Comparison of ENCODE assay signal across 8 mouse cellular contexts in the genomic region with DNA sequence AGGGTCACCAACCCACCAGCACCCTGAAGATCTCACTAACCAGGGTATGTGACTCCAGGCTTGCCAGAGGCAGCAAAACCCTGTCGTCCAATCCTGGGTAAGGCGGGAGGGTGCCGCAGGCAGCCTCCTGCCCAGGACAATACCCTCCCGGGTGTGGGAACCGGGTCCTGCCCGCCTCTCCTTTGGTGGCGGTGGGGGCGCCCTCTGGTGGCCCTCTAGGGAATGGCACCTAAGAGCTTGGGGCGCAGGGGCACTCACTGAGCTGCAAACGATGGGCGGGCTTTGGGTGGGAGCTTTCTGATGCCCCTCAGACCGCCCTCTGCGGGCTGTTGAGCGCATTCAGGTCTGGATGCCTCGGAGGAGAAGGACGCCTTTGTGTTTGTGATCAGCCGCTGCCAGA. TPM values are rescaled to one million over a fixed set of nuclear protein-coding genes. Genes with fewer than 3 reads are reported as not detected.
DNase-seq lines count a peak whose midpoint lies in the region; ATAC-seq and TF ChIP-seq lines count a peak whose summit lies in the region.

No protein-coding gene starts in this region.

- DNase-seq in Patski (ENCODE audit: low read depth, low spot score): no peak
- DNase-seq in cerebellum, adult 2 months: peak; percentile 84 to 92
- peak; percentile 94 for DNase-seq in forebrain, postnatal 0 days
- peak; percentile 95 for DNase-seq in hindbrain, embryonic 10.5 days (ENCODE audit: low spot score)
- DNase-seq in layer of hippocampus, postnatal 14 days (ENCODE audit: low spot score in 2 of 2): peak; percentile 88 to 89
- peak; percentile 85 for DNase-seq in lung, postnatal 14 days
- DNase-seq in retina, postnatal 1 day: peak; percentile 95
- DNase-seq in thymus, postnatal 4 days: peak; percentile 96

- peaks cover 42% of the 10 kb centered on the region for H3K27me3 ChIP-seq in Patski
- no peaks in the 10 kb centered on the region for H3K27me3 ChIP-seq in cerebellum, adult 2 months (ENCODE audit: control insufficient read depth, insufficient read depth, low read length)
- no peaks in the 10 kb centered on the region for H3K27me3 ChIP-seq in forebrain, postnatal 0 days (ENCODE audit: insufficient read depth, low read length)
- H3K27me3 ChIP-seq in hindbrain, embryonic 10.5 days (ENCODE audit: insufficient read depth, poor library complexity, severe bottlenecking): peaks cover 68% of the 10 kb centered on the region

- no peak for TF ChIP-seq CTCF in Patski (IDR thresholded peaks at IDR 0.05)
- peak; percentile 74 for TF ChIP-seq CTCF in cerebellum, adult 2 months (IDR thresholded peaks at IDR 0.05; ENCODE audit: borderline replicate concordance, insufficient read depth, low read depth, low read length)
- peak; percentile 95 for TF ChIP-seq CTCF in forebrain, postnatal 0 days (IDR thresholded peaks at IDR 0.05; ENCODE audit: low read depth)

- H3K4me3 ChIP-seq in cerebellum, adult 2 months (replicated peaks; ENCODE audit: insufficient read depth, low read depth, low read length): peak overlapping the region; percentile 91
- peak overlapping the region; percentile 71 for H3K4me3 ChIP-seq in forebrain, postnatal 0 days (ENCODE audit: low read depth, low read length)
- H3K4me3 ChIP-seq in hindbrain, embryonic 10.5 days: peak overlapping the region; percentile 73

- 2% methylated on average over 17 of the region's 17 CpGs for WGBS in cerebellum, adult 2 months
- WGBS in forebrain, postnatal 0 days: 0% methylated on average over 17 of the region's 17 CpGs
- WGBS in hindbrain, embryonic 10.5 days: 1% methylated on average over 17 of the region's 17 CpGs

- peak; percentile 33 for ATAC-seq in Patski
- ATAC-seq in forebrain, postnatal 0 days: peak; percentile 58

- POLR2A ChIA-PET in Patski (lab: Charles Lee): no interaction called here

- no peak for TF ChIP-seq POLR2A in cerebellum, adult 2 months (IDR thresholded peaks at IDR 0.05; ENCODE audit: borderline replicate concordance, insufficient read depth, low read length)

- H3K9me3 ChIP-seq in forebrain, postnatal 0 days (ENCODE audit: low read length): no peaks in the 10 kb centered on the region
- no peaks in the 10 kb centered on the region for H3K9me3 ChIP-seq in hindbrain, embryonic 10.5 days

- H3K4me1 ChIP-seq in cerebellum, adult 2 months (ENCODE audit: control insufficient read depth, insufficient read depth, low read length): peaks cover 19% of the 10 kb centered on the region; the same call in 1 of the 2 replicates
- H3K4me1 ChIP-seq in forebrain, postnatal 0 days (ENCODE audit: insufficient read depth): peaks cover 11% of the 10 kb centered on the region; the same call in 1 of the 2 replicates
- peaks cover 47% of the 10 kb centered on the region for H3K4me1 ChIP-seq in hindbrain, embryonic 10.5 days (replicated peaks)

- no peaks in the 10 kb centered on the region for H3K36me3 ChIP-seq in forebrain, postnatal 0 days (ENCODE audit: insufficient read depth)
- H3K36me3 ChIP-seq in hindbrain, embryonic 10.5 days: no peaks in the 10 kb centered on the region

- H3K9ac ChIP-seq in forebrain, postnatal 0 days: peak overlapping the region; percentile 80

- in situ Hi-C loops in Patski (cut with MboI; ENCODE audit: low pct_unique_long_range_greater_than_20kb): loop anchor here (5.0 to 10.0 kb wide), 4 partner anchors 171 to 524 kb away; no protein-coding TSS in a partner anchor

- CTCF ChIA-PET in Patski (lab: Charles Lee): interaction anchor here (0.6 to 2.3 kb wide), 19 partner anchors 13 to 527 kb away, joined by 3 to 11 read pairs (median 3); no protein-coding TSS in a partner anchor

- no peak overlapping the region for H3K27ac ChIP-seq in cerebellum, adult 2 months (ENCODE audit: insufficient read depth, low read length)
- peak overlapping the region; percentile 73 for H3K27ac ChIP-seq in forebrain, postnatal 0 days (ENCODE audit: low read depth, low read length)
- peak overlapping the region; percentile 87 for H3K27ac ChIP-seq in hindbrain, embryonic 10.5 days

- H3K4me2 ChIP-seq in forebrain, postnatal 0 days (ENCODE audit: low read depth): peak overlapping the region; percentile 88

RNA-seq across cellular contexts. Expression of a gene that starts 2.0 kb away (rescaled TPM):
- 0.81 TPM for polyA plus RNA-seq in Patski (2021)
- polyA plus RNA-seq in cerebellum, adult 2 months (2012; rRNA removed): 22.8 and 25.2 TPM in 2 replicates
- total RNA-seq in forebrain, postnatal 0 days (2014; rRNA removed): 27.4 and 30.9 TPM in 2 replicates
- polyA plus RNA-seq in forebrain, postnatal 0 days (2015; fragmentation: Nextera tagmentation; extraction: Ambion mirVana): 11.9 and 13.9 TPM in 2 replicates
- 4.3 and 4.8 TPM in 2 replicates for polyA plus RNA-seq in hindbrain, embryonic 10.5 days (2016; fragmentation: Nextera tagmentation; extraction: Ambion mirVana)
- total RNA-seq in layer of hippocampus, postnatal 14 days (2021): 10 to 100 TPM; 80.3 to 85.9 TPM
